Mouse (Mus musculus) embryo, embryonic 11.5 days (tissue): Measurements from ENCODE around the gene Gtf2h4.

Source experiments
- DNase-seq: peaks from one replicate; pipeline ENCODE4 v3.0.0-alpha.2; 2012; ENCODE audit warnings: low read depth, low spot score

Gtf2h4 gene

DNA sequence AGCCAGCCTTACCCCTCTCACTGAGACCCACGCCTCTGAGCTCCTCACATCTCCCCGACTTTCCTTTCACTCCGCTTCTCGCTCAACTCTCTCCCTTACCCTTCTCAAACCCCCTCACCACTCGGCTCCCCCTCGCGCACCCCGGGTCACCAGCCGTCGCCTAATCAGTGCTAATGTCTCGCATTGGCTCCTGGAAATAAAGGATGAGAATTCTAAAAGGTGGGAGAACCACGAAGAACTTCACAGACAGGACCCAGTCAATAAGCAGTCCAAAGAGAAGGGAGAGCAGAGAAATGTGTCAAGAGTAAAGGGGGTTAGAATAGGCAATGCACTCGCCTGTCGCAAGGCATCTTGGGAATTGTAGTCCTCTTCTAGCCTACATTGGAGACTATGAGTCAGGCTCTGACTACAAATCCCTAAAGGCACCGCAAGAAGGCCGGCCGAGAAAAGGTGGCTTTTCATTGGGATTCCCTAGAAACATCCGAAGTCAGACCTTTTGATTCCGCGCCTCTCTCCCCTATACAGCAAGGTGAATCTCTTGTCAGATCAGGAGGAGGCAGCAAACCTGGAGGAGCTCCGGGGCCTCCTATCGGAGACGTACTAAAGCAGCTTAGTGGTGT, at the start of gene Gtf2h4:
Gene Gtf2h4, minus strand, starts transcription at position 324 of the 620 bp plus-strand sequence.
- DNase-seq: peak; percentile 88

- no peak for DNase-seq
Measured at GRCm38 (mm10) chr17:35721676-35722075, 48.1 kb upstream of the Gtf2h4 start.

- DNase-seq: no peak
Measured at GRCm38 (mm10) chr17:35720340-35720727, 46.8 kb upstream of the Gtf2h4 start.

- no peak for DNase-seq
Measured at GRCm38 (mm10) chr17:35719616-35720339, 46.2 kb upstream of the Gtf2h4 start.

GRCm38 (mm10) chr17:35717080-35717479, 43.5 kb upstream of the Gtf2h4 start:
- DNase-seq: no peak

DNA sequence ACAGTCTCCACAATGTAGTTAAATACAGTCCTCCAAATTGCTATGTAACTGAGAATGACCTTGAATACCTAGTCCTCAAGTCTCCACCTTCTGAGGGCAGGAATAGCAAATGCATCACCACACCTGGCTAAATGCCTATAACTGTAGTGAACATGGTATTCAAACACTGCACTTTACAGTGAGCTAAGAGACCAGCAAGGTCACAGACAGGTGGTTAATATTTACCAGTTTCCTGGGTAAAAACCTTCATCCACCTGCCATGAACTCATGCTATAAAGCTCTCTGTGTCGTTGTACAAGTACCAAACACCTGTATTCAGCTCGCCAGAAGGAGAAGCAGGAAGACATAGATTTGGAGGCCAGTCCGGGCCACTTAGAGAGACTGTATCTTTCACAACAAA, 42.6 kb upstream of the Gtf2h4 start:
- DNase-seq: no peak

DNA sequence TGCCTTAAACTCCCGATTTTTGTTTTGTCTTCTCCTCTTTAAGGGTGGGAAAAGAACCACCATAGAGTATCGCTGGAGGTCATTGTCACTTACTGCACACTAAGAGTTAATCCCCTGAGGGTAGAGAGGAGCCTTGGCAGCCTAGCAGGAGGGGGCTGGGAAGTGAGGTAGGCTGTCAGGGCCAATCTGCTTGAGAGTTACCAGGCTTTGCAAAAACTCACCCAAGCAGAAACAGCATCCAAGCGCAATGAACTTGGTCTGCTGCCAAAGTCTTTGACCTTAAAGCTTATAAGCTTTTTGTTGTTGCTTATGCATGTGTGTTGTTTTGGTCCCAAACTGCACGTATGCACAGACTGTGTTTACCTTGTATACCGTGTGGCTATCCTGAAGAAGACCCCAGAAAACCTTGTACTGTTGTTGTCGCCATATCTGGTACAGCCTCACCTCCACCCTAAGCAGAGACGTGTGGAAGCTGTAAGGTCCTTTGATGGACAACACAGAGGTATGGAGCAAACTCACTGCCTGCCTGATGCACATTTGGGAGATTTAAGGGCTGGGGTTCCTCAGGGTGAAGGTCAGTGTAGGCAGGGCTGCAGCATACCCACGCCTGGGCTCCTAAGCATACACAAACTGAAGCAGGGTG, 37.3 kb upstream of the Gtf2h4 start:
- DNase-seq: no peak

DNA sequence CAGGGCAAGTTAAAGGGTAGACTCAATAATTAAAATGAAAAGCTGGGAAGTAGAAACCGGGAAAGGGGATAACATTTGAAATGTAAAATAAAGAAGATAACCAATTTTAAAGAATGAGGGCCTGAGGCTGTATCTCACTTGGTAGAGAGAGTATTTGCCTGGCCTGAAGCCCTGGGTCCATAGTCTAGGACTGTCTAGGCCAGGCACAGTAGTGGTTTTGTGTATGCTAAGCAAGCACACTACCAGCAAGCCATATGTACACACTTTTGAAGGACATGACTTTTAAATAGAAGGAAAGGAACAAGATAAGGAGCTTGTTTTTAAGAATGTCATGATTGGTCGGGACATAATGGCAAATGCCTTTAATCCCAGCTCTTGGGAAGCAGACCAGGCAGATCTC, 35.1 kb upstream of the Gtf2h4 start:
- DNase-seq: no peak

DNA sequence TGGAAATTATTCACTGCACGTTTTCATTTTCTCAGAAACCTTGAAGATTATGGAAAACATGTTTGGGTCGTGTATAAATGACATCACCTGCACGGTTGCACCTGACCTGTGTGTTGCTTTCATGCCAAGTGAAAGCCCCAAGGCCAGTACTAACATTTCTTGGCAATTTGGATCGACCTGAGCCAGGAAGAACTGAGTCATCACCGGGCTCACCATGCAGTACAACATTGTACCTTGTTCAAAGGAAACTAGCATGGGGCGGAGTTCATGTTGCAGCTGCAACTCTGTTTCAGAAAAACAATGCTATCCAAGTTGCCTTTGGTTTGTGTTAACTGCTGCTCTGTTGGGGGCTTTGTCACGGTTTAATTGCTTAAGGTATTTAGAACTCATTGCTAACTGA, 34.4 kb upstream of the Gtf2h4 start:
- DNase-seq: no peak

GRCm38 (mm10) chr17:35705836-35706235, 32.3 kb upstream of the Gtf2h4 start:
- DNase-seq: no peak

- no peak for DNase-seq
Measured at GRCm38 (mm10) chr17:35704621-35705464, 31.3 kb upstream of the Gtf2h4 start, which contains the start of gene Ddr1. Ddr1 (minus strand) TSS chr17:35704621.

DNA sequence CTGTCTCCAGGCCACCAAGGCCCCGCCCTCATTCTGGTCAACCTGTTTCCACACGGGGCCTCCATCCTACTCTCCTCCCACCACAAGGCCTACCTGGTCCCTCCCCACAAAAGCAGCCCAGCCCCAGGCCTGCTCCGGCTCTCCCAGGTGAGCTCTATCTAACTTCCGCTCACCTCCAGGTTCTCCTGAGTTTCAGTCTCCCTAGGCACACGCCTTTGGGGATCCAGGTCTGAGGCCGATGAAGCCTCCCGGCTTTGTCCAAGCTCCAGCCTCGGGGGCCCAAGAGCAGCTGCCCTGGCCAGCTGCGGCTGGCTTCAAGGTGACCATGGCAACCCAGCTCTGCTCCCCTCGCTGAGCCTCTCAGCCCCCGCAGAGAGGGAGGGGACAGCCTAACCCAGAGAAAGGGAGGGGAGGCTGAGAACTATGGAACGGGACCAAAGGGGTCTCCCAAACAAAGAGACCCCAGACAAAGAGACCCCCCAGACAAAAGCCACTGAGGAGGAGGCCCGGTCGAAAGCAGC, 30.3 kb upstream of the Gtf2h4 start:
- no peak for DNase-seq

GRCm38 (mm10) chr17:35703065-35703464, 29.5 kb upstream of the Gtf2h4 start:
- DNase-seq: no peak

DNA sequence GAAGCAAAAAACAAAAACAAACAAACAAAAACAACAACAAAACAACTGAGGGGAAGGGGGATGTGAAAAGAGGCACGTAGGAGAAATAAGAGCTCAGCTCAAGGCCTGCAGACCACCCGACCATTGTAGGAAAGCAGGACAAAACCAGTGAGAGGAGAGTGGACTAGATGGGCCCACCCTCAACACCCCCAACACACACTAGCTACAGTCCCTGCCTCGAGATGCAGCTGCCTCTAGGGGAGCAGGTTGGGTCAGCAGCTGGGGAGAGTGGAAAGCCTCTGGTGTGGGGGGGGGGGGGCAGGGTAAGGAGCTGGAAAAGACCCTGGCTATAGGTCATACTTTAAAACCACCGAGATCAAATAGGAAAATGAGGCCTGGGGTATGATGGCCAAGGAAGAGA, 29.1 kb upstream of the Gtf2h4 start:
- DNase-seq: no peak

- DNase-seq: no peak
Measured at GRCm38 (mm10) chr17:35701978-35702461, 28.5 kb upstream of the Gtf2h4 start.

- no peak for DNase-seq
Measured at GRCm38 (mm10) chr17:35701203-35701977, 27.9 kb upstream of the Gtf2h4 start.

DNA sequence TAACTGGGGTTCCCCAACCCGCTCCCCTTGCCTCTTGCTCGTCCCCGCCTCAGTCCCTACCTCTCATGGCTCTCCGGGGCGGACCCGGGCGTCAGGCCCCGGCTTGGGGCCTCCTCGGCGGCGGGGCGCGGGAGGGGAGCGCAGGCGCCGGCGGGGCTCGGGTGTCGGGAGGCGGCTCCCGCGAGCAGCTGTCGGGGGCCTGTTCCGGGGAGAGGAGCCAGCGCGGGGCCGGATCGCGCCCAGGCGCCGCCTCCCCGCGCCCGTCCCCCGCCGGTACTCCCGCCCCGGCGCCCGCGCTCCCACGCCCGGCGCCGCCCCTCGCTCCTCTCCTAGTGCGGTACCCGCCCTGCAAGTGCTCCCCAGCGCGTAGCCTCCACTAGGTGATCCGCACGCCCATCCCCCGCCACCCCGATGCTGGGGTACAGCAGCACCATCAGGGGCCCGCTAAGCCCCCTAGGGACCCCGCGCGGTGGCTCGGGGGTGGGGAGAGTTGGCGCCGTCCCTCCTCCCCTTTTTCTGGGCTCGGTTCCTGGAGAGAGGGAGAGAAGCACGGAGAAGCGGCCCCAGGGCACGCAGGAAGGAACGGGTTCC, 26.9 kb upstream of the Gtf2h4 start:
- DNase-seq: no peak

DNA sequence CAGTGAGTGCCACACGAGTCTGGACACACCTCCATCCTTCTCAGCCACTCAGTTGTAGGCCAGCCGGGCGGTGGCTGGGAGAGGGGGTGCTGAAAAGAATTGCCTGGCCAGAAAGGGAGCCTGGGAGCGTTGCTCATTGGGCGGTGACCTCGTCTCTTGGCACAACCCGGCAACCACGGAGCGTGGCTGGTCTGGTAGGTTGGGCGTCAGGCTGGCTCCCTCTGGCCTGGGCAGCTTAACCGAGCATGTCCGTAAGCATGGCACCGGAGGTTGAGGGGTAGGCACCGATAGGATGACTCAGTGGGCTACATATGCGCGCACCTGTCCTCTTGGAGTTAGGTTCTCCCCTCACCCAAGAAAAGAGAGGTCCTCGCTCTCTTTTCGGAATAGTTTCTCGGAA, 26.4 kb upstream of the Gtf2h4 start:
- DNase-seq: no peak

DNA sequence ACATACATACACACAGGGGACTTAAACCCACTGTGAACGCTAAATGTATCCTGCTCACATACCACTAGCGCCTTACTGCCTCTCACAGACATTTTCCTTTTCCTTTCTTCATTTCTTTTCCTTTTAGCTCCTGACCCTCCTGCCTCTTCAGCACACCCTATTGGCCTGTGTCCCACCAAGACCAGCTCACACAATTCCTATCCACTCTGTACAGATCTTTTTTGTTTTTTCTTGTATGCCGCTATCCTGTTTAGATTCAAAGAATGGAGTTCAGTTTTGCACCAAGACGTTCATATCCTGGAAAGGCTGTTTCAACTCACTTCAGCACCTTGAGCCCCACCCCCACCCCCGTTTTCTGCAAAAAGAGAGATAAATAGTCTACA, 25.0 kb upstream of the Gtf2h4 start:
- DNase-seq: no peak

GRCm38 (mm10) chr17:35697759-35698500, 24.4 kb upstream of the Gtf2h4 start:
- DNase-seq: no peak
